Mouse (Mus musculus): ENCODE data around the gene Ache. TPM values are rescaled to one million over a fixed set of nuclear protein-coding genes. Genes with fewer than 3 reads are reported as not detected.

The Ache gene
- polyA plus RNA-seq, 1 experiment = 10.9 TPM

GRCm38 (mm10) chr5:137287953-137288743 lies 829 bp downstream of the Ache start:
- H3K4me3 ChIP-seq = peak overlapping the region; percentile 19
- H3K4me2 ChIP-seq (ENCODE audit: low read depth) = peak overlapping the region; percentile 65
- H3K27me3 ChIP-seq (ENCODE audit: control insufficient read depth, insufficient read depth, insufficient read length) = peaks cover 17% of the 10 kb centered on the region
- H3K79me2 ChIP-seq (ENCODE audit: control insufficient read depth, insufficient read depth) = no peaks in the 10 kb centered on the region
- no peak overlapping the region for H3ac ChIP-seq (ENCODE audit: control insufficient read depth, insufficient read length)
- TF ChIP-seq POLR2A (IDR thresholded peaks at IDR 0.05; ENCODE audit: insufficient read length, low read depth) (no peak), USF1 (IDR thresholded peaks at IDR 0.05; ENCODE audit: low read depth) (no peak), CEBPB (IDR thresholded peaks at IDR 0.05; ENCODE audit: insufficient read depth, poor library complexity, severe bottlenecking) (no peak), REST (IDR thresholded peaks at IDR 0.05; ENCODE audit: insufficient read depth, insufficient read length) (no peak)
- H3K36me3 ChIP-seq (ENCODE audit: control insufficient read depth, insufficient read depth) = no peaks in the 10 kb centered on the region

GRCm38 (mm10) chr5:137288999-137289470 lies 1.7 kb downstream of the Ache start:
- H3K36me3 ChIP-seq (ENCODE audit: control insufficient read depth, insufficient read depth) = no peaks in the 10 kb centered on the region
- H3K27me3 ChIP-seq (ENCODE audit: control insufficient read depth, insufficient read depth, insufficient read length) = peaks cover 17% of the 10 kb centered on the region
- H3ac ChIP-seq (ENCODE audit: control insufficient read depth, insufficient read length) = no peak overlapping the region
- peak overlapping the region; percentile 57 for H3K4me2 ChIP-seq (ENCODE audit: low read depth)
- no peaks in the 10 kb centered on the region for H3K79me2 ChIP-seq (ENCODE audit: control insufficient read depth, insufficient read depth)
- H3K4me3 ChIP-seq = peak overlapping the region; percentile 19
- TF ChIP-seq POLR2A (IDR thresholded peaks at IDR 0.05; ENCODE audit: insufficient read length, low read depth) = no peak
- TF ChIP-seq MYOD1 (IDR thresholded peaks at IDR 0.05; ENCODE audit: control insufficient read depth in 1 of 3, insufficient read length in 2 of 3, low read depth in 2 of 3) = peak; percentile 10 to 79 (median 36)
- TF ChIP-seq MYOG (IDR thresholded peaks at IDR 0.05; ENCODE audit: control insufficient read depth in 1 of 3, insufficient read depth in 1 of 3, insufficient read length in 2 of 3, low read depth in 2 of 3) = peak in 2 of 3 experiments; percentile 56 to 86

DNA sequence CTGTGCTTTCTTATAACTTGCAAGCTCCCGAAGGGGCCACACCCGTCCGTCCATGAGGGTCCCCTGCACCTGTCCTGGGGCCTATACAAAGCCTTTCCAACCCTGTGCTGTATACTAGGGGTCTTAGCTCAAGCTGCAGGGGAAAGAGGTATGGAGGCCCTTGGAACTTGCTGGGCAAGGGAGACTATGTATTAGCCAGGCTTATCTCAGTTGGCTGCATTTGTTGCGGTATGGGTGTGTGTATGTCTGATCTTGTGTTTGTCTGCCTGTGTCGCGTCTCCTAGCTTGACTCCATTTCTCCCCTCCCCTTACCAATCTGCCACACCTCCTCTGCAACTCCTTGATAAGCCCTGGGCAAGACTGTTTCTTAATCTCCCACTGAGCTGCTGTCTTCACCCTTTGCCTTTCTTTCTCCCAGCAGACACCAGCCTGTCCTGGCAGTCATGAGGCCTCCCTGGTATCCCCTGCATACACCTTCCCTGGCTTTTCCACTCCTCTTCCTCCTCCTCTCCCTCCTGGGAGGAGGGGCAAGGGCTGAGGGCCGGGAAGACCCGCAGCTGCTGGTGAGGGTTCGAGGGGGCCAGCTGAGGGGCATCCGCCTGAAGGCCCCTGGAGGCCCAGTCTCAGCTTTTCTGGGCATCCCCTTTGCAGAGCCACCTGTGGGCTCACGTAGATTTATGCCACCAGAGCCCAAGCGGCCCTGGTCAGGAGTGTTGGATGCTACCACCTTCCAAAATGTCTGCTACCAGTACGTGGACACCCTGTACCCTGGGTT lies 2.5 kb downstream of the Ache start:
- Histone ChIP-seq H3K27me3 (ENCODE audit: control insufficient read depth, insufficient read depth, insufficient read length) (peaks cover 17% of the 10 kb centered on the region), H3K79me2 (ENCODE audit: control insufficient read depth, insufficient read depth) (no peaks in the 10 kb centered on the region), H3ac (ENCODE audit: control insufficient read depth, insufficient read length) (no peak overlapping the region), H3K36me3 (ENCODE audit: control insufficient read depth, insufficient read depth) (no peaks in the 10 kb centered on the region), H3K4me2 (ENCODE audit: low read depth) (peak overlapping the region; percentile 57), H3K4me3 (peak overlapping the region; percentile 19)
- TF ChIP-seq REST (IDR thresholded peaks at IDR 0.05; ENCODE audit: insufficient read depth, insufficient read length) (no peak), POLR2A (IDR thresholded peaks at IDR 0.05; ENCODE audit: insufficient read length, low read depth) (no peak), E2F4 (IDR thresholded peaks at IDR 0.05; ENCODE audit: insufficient read depth) (no peak), MAX (IDR thresholded peaks at IDR 0.05; ENCODE audit: low read depth) (no peak), USF1 (IDR thresholded peaks at IDR 0.05; ENCODE audit: low read depth) (no peak), TCF12 (IDR thresholded peaks at IDR 0.05; ENCODE audit: insufficient read depth, poor library complexity, severe bottlenecking) (no peak), MYOG (IDR thresholded peaks at IDR 0.05; ENCODE audit: control insufficient read depth in 1 of 3, insufficient read depth in 1 of 3, insufficient read length in 2 of 3, low read depth in 2 of 3) (no peak), CEBPB (IDR thresholded peaks at IDR 0.05; ENCODE audit: insufficient read depth, poor library complexity, severe bottlenecking) (no peak), SRF (IDR thresholded peaks at IDR 0.05; ENCODE audit: control insufficient read depth, insufficient read length, low read depth) (no peak), TCF3 (IDR thresholded peaks at IDR 0.05; ENCODE audit: insufficient read length, low read depth) (no peak), POLR2AphosphoS2 (IDR thresholded peaks at IDR 0.05; ENCODE audit: insufficient read length, low read depth) (no peak), MYOD1 (IDR thresholded peaks at IDR 0.05; ENCODE audit: control insufficient read depth in 1 of 3, insufficient read length in 2 of 3, low read depth in 2 of 3) (no peak)

DNA sequence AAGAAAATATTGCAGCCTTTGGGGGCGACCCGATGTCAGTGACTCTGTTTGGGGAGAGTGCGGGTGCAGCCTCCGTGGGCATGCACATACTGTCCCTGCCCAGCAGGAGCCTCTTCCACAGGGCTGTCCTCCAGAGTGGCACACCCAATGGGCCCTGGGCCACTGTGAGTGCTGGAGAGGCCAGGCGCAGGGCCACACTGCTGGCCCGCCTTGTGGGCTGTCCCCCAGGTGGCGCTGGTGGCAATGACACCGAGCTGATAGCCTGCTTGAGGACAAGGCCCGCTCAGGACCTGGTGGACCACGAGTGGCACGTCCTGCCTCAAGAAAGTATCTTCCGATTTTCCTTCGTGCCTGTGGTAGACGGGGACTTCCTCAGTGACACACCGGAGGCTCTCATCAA lies 3.4 kb downstream of the Ache start:
- H3K4me2 ChIP-seq (ENCODE audit: low read depth) = no peak overlapping the region
- peaks cover 17% of the 10 kb centered on the region for H3K27me3 ChIP-seq (ENCODE audit: control insufficient read depth, insufficient read depth, insufficient read length)
- H3ac ChIP-seq (ENCODE audit: control insufficient read depth, insufficient read length) = no peak overlapping the region
- no peak overlapping the region for H3K4me3 ChIP-seq
- H3K36me3 ChIP-seq (ENCODE audit: control insufficient read depth, insufficient read depth) = peaks cover 4% of the 10 kb centered on the region
- H3K79me2 ChIP-seq (ENCODE audit: control insufficient read depth, insufficient read depth) = no peaks in the 10 kb centered on the region
- TF ChIP-seq SRF (IDR thresholded peaks at IDR 0.05; ENCODE audit: control insufficient read depth, insufficient read length, low read depth) (no peak), POLR2AphosphoS2 (IDR thresholded peaks at IDR 0.05; ENCODE audit: insufficient read length, low read depth) (peak; percentile 54), CEBPB (IDR thresholded peaks at IDR 0.05; ENCODE audit: insufficient read depth, poor library complexity, severe bottlenecking) (no peak), MYOD1 (IDR thresholded peaks at IDR 0.05; ENCODE audit: control insufficient read depth in 1 of 3, insufficient read length in 2 of 3, low read depth in 2 of 3) (peak in 1 of 3 experiments; percentile 14), MYOG (IDR thresholded peaks at IDR 0.05; ENCODE audit: control insufficient read depth in 1 of 3, insufficient read depth in 1 of 3, insufficient read length in 2 of 3, low read depth in 2 of 3) (no peak)

GRCm38 (mm10) chr5:137291381-137291926 lies 4.1 kb downstream of the Ache start:
- H3K4me3 ChIP-seq = no peak overlapping the region
- H3K4me2 ChIP-seq (ENCODE audit: low read depth) = no peak overlapping the region
- H3K27me3 ChIP-seq (ENCODE audit: control insufficient read depth, insufficient read depth, insufficient read length) = peaks cover 17% of the 10 kb centered on the region
- no peaks in the 10 kb centered on the region for H3K79me2 ChIP-seq (ENCODE audit: control insufficient read depth, insufficient read depth)
- no peak for TF ChIP-seq TCF12 (IDR thresholded peaks at IDR 0.05; ENCODE audit: insufficient read depth, poor library complexity, severe bottlenecking)
- no peak for TF ChIP-seq MAX (IDR thresholded peaks at IDR 0.05; ENCODE audit: low read depth)
- TF ChIP-seq SRF (IDR thresholded peaks at IDR 0.05; ENCODE audit: control insufficient read depth, insufficient read length, low read depth) = no peak
- TF ChIP-seq CEBPB (IDR thresholded peaks at IDR 0.05; ENCODE audit: insufficient read depth, poor library complexity, severe bottlenecking) = no peak
- TF ChIP-seq POLR2AphosphoS2 (IDR thresholded peaks at IDR 0.05; ENCODE audit: insufficient read length, low read depth) = no peak
- no peak for TF ChIP-seq REST (IDR thresholded peaks at IDR 0.05; ENCODE audit: insufficient read depth, insufficient read length)
- TF ChIP-seq MYOD1 (IDR thresholded peaks at IDR 0.05; ENCODE audit: control insufficient read depth in 1 of 3, insufficient read length in 2 of 3, low read depth in 2 of 3) = no peak
- no peak for TF ChIP-seq TCF3 (IDR thresholded peaks at IDR 0.05; ENCODE audit: insufficient read length, low read depth)
- no peak for TF ChIP-seq POLR2A (IDR thresholded peaks at IDR 0.05; ENCODE audit: insufficient read length, low read depth)
- no peak for TF ChIP-seq MYOG (IDR thresholded peaks at IDR 0.05; ENCODE audit: control insufficient read depth in 1 of 3, insufficient read depth in 1 of 3, insufficient read length in 2 of 3, low read depth in 2 of 3)
- no peak for TF ChIP-seq USF1 (IDR thresholded peaks at IDR 0.05; ENCODE audit: low read depth)
- no peak for TF ChIP-seq E2F4 (IDR thresholded peaks at IDR 0.05; ENCODE audit: insufficient read depth)
- H3K36me3 ChIP-seq (ENCODE audit: control insufficient read depth, insufficient read depth) = peaks cover 4% of the 10 kb centered on the region
- no peak overlapping the region for H3ac ChIP-seq (ENCODE audit: control insufficient read depth, insufficient read length)

All from myocyte (in vitro differentiated cells).